Mouse (Mus musculus) embryonic facial prominence, embryonic 13.5 days (tissue): Measurements from ENCODE around the gene Kif2b. TPM values are rescaled to one million over a fixed set of nuclear protein-coding genes. Genes with fewer than 3 reads are reported as not detected.

Source experiments
- ATAC-seq: fragments of 200-750 bp; cut with Nextera tagmentation; 2 replicates; pipeline ENCODE4 v1.8.0; 2017; ENCODE audit warnings: low read depth; ENCODE audit not compliant: insufficient number of reproducible peaks, insufficient read depth, low FRiP score, low TSS enrichment
- H3K27ac ChIP-seq: fragments of 300-500 bp; sonication (generic); 2 replicates; pipeline ENCODE4 v1.5.1; 2015; ENCODE audit warnings: moderate library complexity, mild to moderate bottlenecking, inconsistent platforms
- H3K27me3 ChIP-seq: fragments of 300-500 bp; sonication (generic); 2 replicates; pipeline ENCODE4 v1.6.1; 2015; ENCODE audit warnings: mild to moderate bottlenecking, inconsistent platforms
- H3K36me3 ChIP-seq: fragments of 300-500 bp; sonication (generic); 2 replicates; pipeline ENCODE4 v1.6.1; 2015; ENCODE audit warnings: mild to moderate bottlenecking, inconsistent platforms
- H3K4me1 ChIP-seq: fragments of 300-500 bp; sonication (generic); 2 replicates; pipeline ENCODE4 v1.6.1; 2015; ENCODE audit warnings: inconsistent platforms
- H3K4me2 ChIP-seq: fragments of 300-500 bp; sonication (generic); 2 replicates; pipeline ENCODE4 v1.6.1; 2015; ENCODE audit warnings: moderate library complexity, mild to moderate bottlenecking, inconsistent platforms
- H3K4me3 ChIP-seq: fragments of 300-500 bp; sonication (generic); 2 replicates; pipeline ENCODE4 v1.5.1; 2015; ENCODE audit warnings: mild to moderate bottlenecking, inconsistent platforms
- H3K9ac ChIP-seq: fragments of 300-500 bp; sonication (generic); 2 replicates; pipeline ENCODE4 v1.6.1; 2015; ENCODE audit warnings: mild to moderate bottlenecking, inconsistent platforms
- H3K9me3 ChIP-seq: fragments of 300-500 bp; sonication (generic); 2 replicates; pipeline ENCODE4 v1.6.1; 2016; ENCODE audit warnings: inconsistent platforms
- WGBS: fragments of 180-500 bp; shearing (Covaris S2); methylation state at CpG from one replicate; pipeline ENCODE4 v1.1.7; 2015; ENCODE audit warnings: mixed read lengths; 5-methylcytosine and 5-hydroxymethylcytosine counted together
- polyA plus RNA-seq: library from polyadenylated mRNA; unstranded; fragments of >200 nt; fragmentation: Nextera tagmentation; extraction: Ambion mirVana; gene quantifications from 2 replicates; pipeline ENCODE4 v1.2.1, GENCODE M21; 2015

Gene Kif2b
- polyA plus RNA-seq: not detected in 2 replicates

GRCm38 (mm10) chr11:91577317-91577716 is at the start of gene Kif2b:
Gene Kif2b (minus strand): TSS chr11:91577558.
- H3K9me3 ChIP-seq: no peaks in the 10 kb centered on the region
- WGBS: 91% methylated on average over 9 of the region's 9 CpGs
- no peaks in the 10 kb centered on the region for H3K36me3 ChIP-seq
- no peaks in the 10 kb centered on the region for H3K27me3 ChIP-seq
- no peak within 1 kb of the TSS for H3K9ac ChIP-seq
- no peak within 1 kb of the TSS for H3K27ac ChIP-seq
- ATAC-seq: no peak
- H3K4me1 ChIP-seq: no peaks in the 10 kb centered on the region
- H3K4me2 ChIP-seq: no peak within 1 kb of the TSS
- H3K4me3 ChIP-seq: no peak within 1 kb of the TSS

- Histone ChIP-seq H3K9ac (no peak overlapping the region), H3K27ac (no peak overlapping the region), H3K27me3 (no peaks in the 10 kb centered on the region), H3K4me2 (no peak overlapping the region), H3K36me3 (no peaks in the 10 kb centered on the region), H3K9me3 (no peaks in the 10 kb centered on the region), H3K4me1 (no peaks in the 10 kb centered on the region), H3K4me3 (no peak overlapping the region)
- no peak for ATAC-seq
- 71% methylated on average over 3 of the region's 3 CpGs for whole genome bisulfite sequencing
These were observed 15.7 kb upstream of the Kif2b start for GRCm38 (mm10) chr11:91593088-91593487.

- no peak for ATAC-seq
- Histone ChIP-seq H3K4me1 (no peaks in the 10 kb centered on the region), H3K27me3 (no peaks in the 10 kb centered on the region), H3K4me2 (no peak overlapping the region), H3K9me3 (no peaks in the 10 kb centered on the region), H3K4me3 (no peak overlapping the region), H3K9ac (no peak overlapping the region), H3K36me3 (no peaks in the 10 kb centered on the region), H3K27ac (no peak overlapping the region)
- 84% methylated on average over 19 of the region's 19 CpGs for WGBS
These were observed 502 bp downstream of the Kif2b start for GRCm38 (mm10) chr11:91576856-91577255.

- Histone ChIP-seq H3K4me1 (no peaks in the 10 kb centered on the region), H3K4me2 (no peak overlapping the region), H3K27ac (no peak overlapping the region), H3K4me3 (no peak overlapping the region), H3K9ac (no peak overlapping the region), H3K9me3 (no peaks in the 10 kb centered on the region), H3K27me3 (no peaks in the 10 kb centered on the region), H3K36me3 (no peaks in the 10 kb centered on the region)
- 94% methylated on average over 8 of the region's 8 CpGs for WGBS
- no peak for ATAC-seq
These were observed 2.0 kb downstream of the Kif2b start for GRCm38 (mm10) chr11:91575406-91575805.

- 56% methylated on average over 3 of the region's 3 CpGs for WGBS
- H3K27ac ChIP-seq: no peak overlapping the region
- no peak overlapping the region for H3K9ac ChIP-seq
- H3K4me2 ChIP-seq: no peak overlapping the region
- no peak overlapping the region for H3K4me3 ChIP-seq
- ATAC-seq: no peak
- H3K9me3 ChIP-seq: no peaks in the 10 kb centered on the region
- H3K36me3 ChIP-seq: no peaks in the 10 kb centered on the region
- no peaks in the 10 kb centered on the region for H3K4me1 ChIP-seq
- H3K27me3 ChIP-seq: no peaks in the 10 kb centered on the region
These were observed 2.9 kb downstream of the Kif2b start for GRCm38 (mm10) chr11:91574477-91574876.

GRCm38 (mm10) chr11:91530737-91531136 is 46.6 kb downstream of the Kif2b start:
- 78% methylated on average over 4 of the region's 4 CpGs for WGBS
- Histone ChIP-seq H3K27me3 (no peaks in the 10 kb centered on the region), H3K4me1 (no peaks in the 10 kb centered on the region), H3K27ac (no peak overlapping the region), H3K4me3 (no peak overlapping the region), H3K9me3 (no peaks in the 10 kb centered on the region), H3K36me3 (no peaks in the 10 kb centered on the region), H3K9ac (no peak overlapping the region), H3K4me2 (no peak overlapping the region)
- no peak for ATAC-seq
